Mouse (Mus musculus): ENCODE data around the gene Ly6g6d.
A peak's percentile ranks its signal among the peaks of the same experiment; 100 is the strongest.

The Ly6g6d gene

GRCm38 (mm10) chr17:35097164-35097655 lies 19.3 kb upstream of the Ly6g6d start:
- DNase-seq (ENCODE audit: low spot score in 2 of 2) = no peak

GRCm38 (mm10) chr17:35096597-35096996 lies 18.7 kb upstream of the Ly6g6d start:
- DNase-seq (ENCODE audit: low spot score in 2 of 2) = no peak

DNA sequence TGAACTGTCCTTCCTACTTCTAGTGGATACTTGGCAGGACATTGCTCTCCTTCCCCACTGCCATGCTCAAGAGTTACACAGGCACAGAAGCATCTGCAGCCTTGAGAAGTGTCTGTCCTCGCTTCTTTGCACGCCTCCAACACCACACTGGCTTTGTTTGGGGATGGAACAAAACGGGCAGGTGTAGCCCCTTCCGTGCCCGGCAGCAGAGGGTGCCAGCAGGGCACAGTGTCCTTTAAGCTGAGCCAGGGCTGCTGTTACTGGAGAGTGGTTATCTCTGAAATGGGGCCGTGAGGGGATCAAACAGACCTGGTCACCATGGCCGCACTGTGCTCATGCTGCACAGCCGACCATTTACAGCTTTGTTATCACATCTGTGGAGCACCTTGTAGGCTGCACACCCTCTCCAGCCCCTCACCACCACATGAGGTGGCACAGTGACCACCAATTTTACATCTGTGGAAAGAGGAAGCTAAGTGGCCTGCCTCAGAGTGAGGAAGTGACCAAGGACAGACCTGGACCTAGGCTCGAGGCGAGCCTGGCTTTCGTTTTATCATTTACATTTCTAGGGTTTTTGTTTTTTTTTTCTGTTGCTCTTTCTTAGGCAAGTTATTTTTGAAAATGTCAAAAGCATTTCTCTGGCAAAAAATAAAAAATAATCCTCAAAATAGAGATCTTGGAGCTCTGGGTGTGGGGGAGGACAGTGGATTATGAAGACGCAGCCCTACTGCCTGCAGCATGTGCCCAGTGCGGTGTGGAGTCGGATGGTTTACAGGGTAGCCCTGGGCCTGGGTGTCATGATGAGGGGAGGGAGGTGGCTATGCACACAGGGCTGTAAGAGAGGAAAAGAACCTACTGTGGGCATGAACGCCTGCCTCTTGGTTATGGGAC lies 16.9 kb upstream of the Ly6g6d start:
- DNase-seq (ENCODE audit: low spot score in 2 of 2) = no peak

DNA sequence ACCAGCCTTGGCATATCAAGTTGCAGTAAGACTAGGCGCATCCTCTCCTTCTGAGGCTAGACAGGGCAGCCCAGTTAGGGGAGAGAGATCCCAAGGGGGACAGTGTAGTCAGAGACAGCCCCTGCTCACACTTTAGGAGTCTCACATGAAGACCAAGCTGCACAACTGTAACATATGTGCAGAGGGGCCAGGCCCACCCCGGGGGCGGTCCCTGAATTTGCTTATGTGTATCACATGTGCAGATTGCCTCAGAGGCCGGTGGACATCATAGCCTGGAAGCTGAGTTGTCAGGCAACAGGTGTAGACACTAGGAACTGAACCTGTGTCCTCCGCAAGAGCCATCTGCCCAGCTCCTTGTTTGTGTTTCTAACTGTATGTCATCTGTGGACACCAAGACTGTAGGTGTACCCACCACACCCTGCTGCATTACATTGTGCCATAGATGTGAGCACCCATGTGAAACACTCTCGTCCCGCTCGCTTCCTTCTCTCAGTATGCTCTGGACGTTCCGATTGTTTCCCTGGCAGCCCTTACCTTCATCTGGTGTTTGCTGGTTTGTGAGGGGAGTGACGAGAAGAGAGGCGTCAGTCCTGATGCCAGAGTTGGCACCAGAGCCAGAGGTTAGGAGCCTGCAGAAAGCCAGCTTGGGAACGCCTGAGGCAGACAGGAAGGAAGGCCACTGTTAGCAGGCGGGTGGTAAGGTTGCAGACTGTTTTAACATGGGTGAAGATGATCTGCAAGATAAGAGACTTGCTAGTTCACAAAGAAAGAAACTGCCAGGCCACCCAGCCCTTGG lies 14.7 kb upstream of the Ly6g6d start:
- DNase-seq (ENCODE audit: low spot score in 2 of 2) = no peak

- DNase-seq (ENCODE audit: low spot score in 2 of 2) = no peak
Observed at GRCm38 (mm10) chr17:35090166-35090932, 12.5 kb upstream of the Ly6g6d start.

DNA sequence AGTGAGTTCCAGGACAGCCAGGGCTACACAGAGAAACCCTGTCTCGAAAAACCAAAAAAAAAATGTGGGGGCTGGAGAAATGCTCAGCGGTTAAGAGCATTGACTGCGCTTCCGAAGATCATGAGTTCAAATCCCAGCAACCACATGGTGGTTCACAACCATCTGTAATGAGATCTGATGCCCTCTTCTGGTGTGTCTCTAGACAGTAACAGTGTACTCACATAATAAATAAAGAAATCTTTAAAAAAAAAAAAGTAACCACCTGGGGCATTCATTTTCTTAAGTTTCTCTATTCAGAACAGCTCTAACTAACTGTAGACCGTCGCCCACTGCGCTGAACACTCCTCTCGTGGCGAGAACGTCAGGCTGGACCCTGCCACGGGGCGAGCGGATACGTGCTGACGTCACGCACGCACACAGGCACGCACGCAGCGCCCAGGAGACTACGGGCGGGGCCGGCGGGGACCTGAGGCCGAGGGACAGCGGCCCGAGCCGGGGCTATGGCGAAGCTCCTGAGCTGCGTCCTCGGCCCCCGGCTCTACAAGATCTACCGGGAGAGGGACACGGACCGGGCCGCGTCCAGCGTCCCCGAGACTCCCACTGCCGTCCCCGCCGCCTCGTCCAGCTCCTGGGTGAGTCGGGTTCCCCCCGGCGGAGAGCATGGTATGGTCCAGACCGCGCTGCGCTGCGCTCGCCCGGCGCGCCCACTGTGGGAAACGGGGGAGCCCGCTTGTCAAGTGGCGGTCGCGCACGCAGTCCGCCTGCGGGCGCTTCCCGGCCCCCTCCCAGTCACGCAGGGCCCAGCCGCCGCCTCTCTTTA lies 11.2 kb upstream of the Ly6g6d start, which contains the start of gene Abhd16a:
Abhd16a (plus strand) TSS at position 439 of the 820 bp plus-strand sequence.
- DNase-seq (ENCODE audit: low spot score in 2 of 2) = peak; percentile 88 to 93

DNA sequence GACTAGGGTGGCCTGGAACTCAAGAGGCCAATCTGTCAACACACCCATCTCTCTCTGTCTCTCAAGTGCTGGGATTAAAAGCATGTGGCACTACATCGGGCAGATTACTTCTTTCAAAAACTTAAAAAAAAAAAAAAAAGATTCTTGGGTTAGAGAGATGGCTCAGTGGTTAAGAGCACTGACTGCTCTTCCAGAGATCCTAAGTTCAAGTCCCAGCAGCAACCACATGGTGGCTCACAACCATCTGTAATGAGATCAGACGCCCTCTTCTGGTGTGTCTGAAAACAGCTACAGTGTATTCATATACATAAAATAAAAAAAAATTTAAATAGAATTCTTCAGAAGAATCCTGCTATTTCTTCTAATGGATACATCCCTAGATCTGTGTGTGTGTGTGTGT lies 10.3 kb upstream of the Ly6g6d start:
- DNase-seq (ENCODE audit: low spot score in 2 of 2) = no peak

DNA sequence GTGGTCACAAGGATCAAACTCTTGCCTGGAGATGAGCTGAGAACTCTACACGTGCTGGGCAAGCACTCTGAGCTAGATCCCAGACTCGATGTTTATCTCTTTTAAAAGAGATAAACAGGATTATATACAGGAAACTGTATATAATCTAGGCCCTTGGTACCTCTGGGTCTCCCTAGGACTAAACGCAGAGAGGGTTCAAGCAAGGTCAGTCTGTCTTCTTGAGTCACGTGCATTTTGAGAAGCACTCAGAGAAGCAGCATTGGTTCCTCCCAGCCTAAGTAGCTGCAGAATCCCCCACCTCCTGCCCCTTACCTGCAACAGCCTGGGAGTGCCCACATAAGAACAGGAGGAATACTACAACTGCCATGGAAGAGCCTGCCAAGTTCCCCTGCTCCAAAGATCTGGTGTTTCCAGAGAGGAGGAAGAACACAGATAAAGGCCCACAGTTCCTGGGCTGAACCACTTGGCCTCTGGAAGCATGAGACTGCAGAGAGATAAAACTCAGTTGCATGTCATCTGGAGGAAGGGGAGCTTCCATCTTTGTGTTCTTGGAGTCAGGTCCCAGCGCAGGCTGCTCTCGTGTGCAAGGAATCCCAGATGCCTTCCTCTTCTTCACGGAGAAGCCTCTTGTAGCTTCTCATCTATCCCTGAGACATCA lies 7.5 kb upstream of the Ly6g6d start, which contains the start of gene Ly6g6f:
Ly6g6f (minus strand) TSS at position 403 of the 658 bp plus-strand sequence.
- no peak for DNase-seq (ENCODE audit: low spot score in 2 of 2)

- DNase-seq (ENCODE audit: low spot score in 2 of 2) = no peak
Observed at GRCm38 (mm10) chr17:35083929-35084497, 6.1 kb upstream of the Ly6g6d start.

GRCm38 (mm10) chr17:35082841-35083576 lies 5.1 kb upstream of the Ly6g6d start:
- DNase-seq (ENCODE audit: low spot score in 2 of 2) = no peak

- no peak for DNase-seq (ENCODE audit: low spot score in 2 of 2)
Observed at GRCm38 (mm10) chr17:35080710-35081109, 2.8 kb upstream of the Ly6g6d start.

- DNase-seq (ENCODE audit: low spot score in 2 of 2) = no peak
Observed at GRCm38 (mm10) chr17:35080248-35080647, 2.4 kb upstream of the Ly6g6d start.

- no peak for DNase-seq (ENCODE audit: low spot score in 2 of 2)
Observed at GRCm38 (mm10) chr17:35079778-35080177, 1.9 kb upstream of the Ly6g6d start.

DNA sequence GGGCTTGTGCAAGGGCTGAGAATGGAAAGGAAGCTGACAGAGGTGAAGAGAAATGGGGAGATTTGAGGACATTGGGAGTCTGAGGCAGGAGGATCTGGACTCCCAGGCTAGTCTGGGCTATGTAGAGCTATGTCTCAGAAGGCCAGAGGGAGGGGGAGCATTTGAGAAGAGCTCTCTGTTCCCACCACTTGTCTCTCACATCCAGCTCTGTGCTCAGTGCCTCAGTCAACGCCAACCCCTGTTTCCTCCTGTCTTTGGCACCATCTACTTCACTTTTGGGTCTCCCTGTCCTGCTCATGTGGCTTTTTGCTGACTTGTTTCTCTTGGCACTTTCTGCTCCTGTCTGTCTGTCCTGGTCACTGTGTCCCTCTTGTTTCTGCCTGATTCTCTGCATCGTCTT lies 580 bp downstream of the Ly6g6d start:
- DNase-seq (ENCODE audit: low spot score in 2 of 2) = no peak

- no peak for DNase-seq (ENCODE audit: low spot score in 2 of 2)
Observed at GRCm38 (mm10) chr17:35076507-35077176, 1.2 kb downstream of the Ly6g6d start, which contains the start of gene Ly6g6e. Ly6g6e (plus strand) TSS chr17:35076902.

GRCm38 (mm10) chr17:35074097-35074496 lies 3.8 kb downstream of the Ly6g6d start:
- DNase-seq (ENCODE audit: low spot score in 2 of 2) = no peak

DNA sequence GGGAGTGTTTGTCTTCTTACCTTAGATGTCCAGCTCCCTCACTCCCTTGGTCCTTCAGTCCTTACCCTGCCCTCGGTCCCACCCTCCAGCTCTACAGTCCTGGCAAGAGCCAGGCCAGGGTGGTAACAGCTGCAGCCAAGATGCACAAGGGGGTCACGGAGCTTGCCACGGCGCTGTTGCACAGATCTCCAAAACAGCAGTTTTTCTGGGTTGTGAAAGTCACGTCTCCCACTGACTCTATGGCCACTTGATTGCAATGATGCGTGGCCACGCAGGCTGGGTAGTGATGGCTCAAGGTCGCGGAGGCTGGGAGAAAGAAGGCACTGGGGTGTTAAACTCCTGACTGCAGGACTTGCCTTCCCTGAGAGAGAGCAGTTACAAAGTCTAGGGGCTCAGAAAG lies 6.4 kb downstream of the Ly6g6d start:
- DNase-seq (ENCODE audit: low spot score in 2 of 2) = no peak

DNA sequence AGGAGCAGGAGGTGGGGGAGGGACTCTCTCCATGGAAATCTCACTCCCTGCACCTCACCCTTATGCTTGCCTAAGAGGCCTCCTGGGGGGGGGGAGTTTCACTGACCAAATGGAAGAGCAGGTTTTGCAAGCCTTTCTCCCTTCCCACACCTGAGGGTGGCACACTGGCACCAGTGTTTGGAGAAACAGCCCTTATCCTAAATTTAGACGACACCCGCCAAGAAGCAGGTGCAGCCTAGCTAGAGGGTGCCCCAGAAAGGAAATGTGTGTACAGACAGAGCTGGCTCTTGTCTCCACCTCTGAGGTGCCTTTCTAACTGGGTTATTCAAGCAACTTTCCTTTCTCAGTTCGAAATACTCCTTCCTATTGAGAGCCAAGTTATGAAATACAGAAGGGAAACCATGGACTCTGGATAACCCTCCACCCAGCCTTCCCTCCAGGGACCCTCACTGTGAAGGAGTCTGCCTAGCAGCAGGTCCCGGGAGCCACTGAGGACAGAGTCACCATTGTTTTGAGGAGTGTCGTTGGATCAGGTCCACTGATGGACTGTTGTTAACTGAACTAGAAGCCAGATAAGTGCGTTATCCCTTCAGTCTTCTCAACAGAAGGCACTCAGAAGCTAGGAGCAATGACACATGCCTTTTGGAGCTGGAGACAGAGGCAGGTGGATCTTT lies 7.2 kb downstream of the Ly6g6d start:
- no peak for DNase-seq (ENCODE audit: low spot score in 2 of 2)
